Mouse (Mus musculus) spleen, adult 2 months (tissue): ENCODE data around the gene Gm20441. TPM values are rescaled to one million over a fixed set of nuclear protein-coding genes. Genes with fewer than 3 reads are reported as not detected.

Source experiments
- DNase-seq, 2 experiments: peaks; one replicate each; pipeline versions ENCODE4 v3.0.0 to v3.0.0-alpha.2; 2012 to 2021; ENCODE audit warnings: low spot score in 2 of 2, low read depth in 1 of 2
- H3K27ac ChIP-seq: fragments of 200-500 bp; 2 replicates; pipeline ENCODE4 v1.5.1; 2012; ENCODE audit warnings: low read length, inconsistent platforms; ENCODE audit not compliant: insufficient read depth
- H3K27me3 ChIP-seq: fragments of 200-500 bp; 2 replicates; pipeline ENCODE4 v1.6.1; 2012; ENCODE audit warnings: mild to moderate bottlenecking, moderate library complexity, low read length, inconsistent platforms; ENCODE audit not compliant: control insufficient read depth, insufficient read depth
- H3K36me3 ChIP-seq: fragments of 200-500 bp; 2 replicates; pipeline ENCODE4 v1.6.1; 2012; ENCODE audit warnings: mild to moderate bottlenecking, low read length, inconsistent platforms; ENCODE audit not compliant: control insufficient read depth, insufficient read depth
- H3K4me1 ChIP-seq: fragments of 200-500 bp; 2 replicates; pipeline ENCODE4 v1.6.1; 2011; ENCODE audit warnings: inconsistent platforms; ENCODE audit not compliant: control insufficient read depth, insufficient read depth, insufficient read length
- H3K4me3 ChIP-seq: fragments of 200-500 bp; 2 replicates; pipeline ENCODE4 v1.5.1; 2011; ENCODE audit warnings: mild to moderate bottlenecking, inconsistent platforms; ENCODE audit not compliant: insufficient read depth, insufficient read length; ENCODE audit errors: extremely low read depth
- CTCF ChIP-seq: fragments of 200-500 bp; IDR thresholded peaks from 2 replicates; pipeline ENCODE4 v1.5.1; 2011; ENCODE audit warnings: mild to moderate bottlenecking, inconsistent platforms; ENCODE audit not compliant: insufficient read depth, insufficient read length, insufficient replicate concordance; ENCODE audit errors: extremely low read depth
- POLR2A ChIP-seq: fragments of 200-500 bp; IDR thresholded peaks from 2 replicates; pipeline ENCODE4 v1.6.1; 2011; ENCODE audit warnings: low read depth, low read length, inconsistent platforms
- WGBS: fragments of 180-500 bp; shearing (Covaris S2); methylation state at CpG from one replicate; pipeline ENCODE4 v1.1.7; 2018; 5-methylcytosine and 5-hydroxymethylcytosine counted together
- polyA plus RNA-seq: library from polyadenylated mRNA; depleted of rRNA; stranded (reverse); fragments of >200 nt; gene quantifications from 2 replicates; pipeline ENCODE4 v1.2.3, GENCODE M21; 2012

The Gm20441 gene
- polyA plus RNA-seq, 1 experiment: not detected

DNA sequence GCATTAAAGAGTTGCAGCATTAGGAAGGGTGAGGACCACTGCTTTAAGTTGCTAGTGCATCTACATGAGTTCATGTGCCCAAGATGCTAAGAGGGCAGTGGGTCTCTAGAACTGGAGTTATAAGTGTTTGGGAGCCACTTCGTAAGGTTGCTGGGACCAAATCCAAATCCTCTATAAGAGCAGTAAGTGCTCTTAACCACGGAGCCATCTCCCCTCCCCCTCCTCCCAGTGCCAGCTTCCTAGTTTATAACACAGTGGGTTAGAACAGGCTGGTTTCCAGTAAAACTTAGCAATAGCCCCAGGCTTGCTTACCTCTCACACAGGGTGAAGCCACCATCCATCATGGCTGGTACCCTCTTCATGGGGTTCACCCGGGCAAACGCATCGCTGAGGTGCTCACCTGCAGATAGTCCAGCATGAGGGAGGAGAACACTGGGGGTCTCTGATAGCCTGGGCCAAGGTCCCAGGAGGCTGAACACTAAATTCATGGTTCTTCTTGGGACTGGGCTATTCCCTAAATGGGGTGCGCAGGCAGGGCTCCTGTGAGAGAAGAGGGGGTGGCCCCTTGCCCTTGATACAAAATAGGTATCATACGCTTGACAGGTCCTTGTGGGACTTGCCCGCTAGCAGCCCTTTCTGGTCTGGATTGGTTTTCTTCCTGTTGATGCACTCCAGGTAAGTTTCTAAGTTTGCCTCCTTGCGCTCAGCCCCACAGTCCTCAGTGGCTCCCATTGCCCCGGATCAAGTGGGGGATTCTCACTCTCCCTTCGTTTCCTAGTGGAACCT lies 16.2 kb upstream of the Gm20441 start:
- no peaks in the 10 kb centered on the region; the same call in 1 of the 2 replicates for H3K4me1 ChIP-seq
- TF ChIP-seq POLR2A (no peak), CTCF (no peak)
- no peak for DNase-seq
- WGBS: 58% methylated on average over 11 of the region's 11 CpGs
- no peak overlapping the region for H3K27ac ChIP-seq
- H3K4me3 ChIP-seq: no peak overlapping the region
- no peaks in the 10 kb centered on the region for H3K36me3 ChIP-seq
- H3K27me3 ChIP-seq: no peaks in the 10 kb centered on the region; the same call in 1 of the 2 replicates

DNA sequence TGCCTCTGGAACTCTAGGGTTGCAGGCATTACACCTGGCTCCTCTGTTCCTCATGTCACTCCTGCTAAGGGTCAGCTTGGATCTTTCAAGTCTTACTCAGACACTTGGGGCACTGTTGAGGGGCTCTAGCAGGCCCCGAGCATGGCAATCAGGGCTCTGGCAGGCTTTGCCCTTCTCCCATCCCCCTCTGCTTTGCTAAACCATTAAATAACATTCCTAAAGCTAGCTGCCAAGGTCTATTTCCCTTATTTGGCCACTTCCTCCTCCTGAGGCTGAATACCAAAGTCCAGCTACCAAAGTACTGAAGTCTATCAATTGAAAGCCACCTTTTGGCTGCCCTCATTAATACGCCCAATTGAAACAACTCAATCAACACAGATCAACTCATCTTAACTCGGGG lies 14.1 kb upstream of the Gm20441 start:
- Histone ChIP-seq H3K4me3 (no peak overlapping the region), H3K27ac (no peak overlapping the region)

DNA sequence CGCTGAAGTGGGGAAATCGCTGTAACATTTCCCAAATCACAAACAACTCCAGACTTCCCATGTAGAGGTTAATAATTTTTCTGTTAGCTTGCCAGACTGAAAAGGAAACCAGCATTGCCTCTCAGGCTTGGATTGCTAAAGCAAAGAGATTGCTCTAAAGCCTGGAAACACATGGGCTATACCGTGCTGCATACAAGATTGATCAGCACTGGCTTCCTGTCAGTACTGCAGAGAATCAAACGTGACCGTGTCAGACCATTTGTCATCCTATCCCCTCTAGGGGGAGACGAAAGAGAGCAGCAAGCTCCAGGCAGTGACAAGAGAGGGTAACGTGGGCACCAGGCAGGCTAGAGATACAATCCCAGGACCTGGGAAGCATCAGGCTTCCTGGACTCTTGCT lies 10.0 kb upstream of the Gm20441 start:
- WGBS: 15% methylated on average over 7 of the region's 7 CpGs
- TF ChIP-seq CTCF (no peak), POLR2A (no peak)
- Histone ChIP-seq H3K4me1 (no peaks in the 10 kb centered on the region), H3K4me3 (no peak overlapping the region), H3K36me3 (no peaks in the 10 kb centered on the region), H3K27ac (no peak overlapping the region), H3K27me3 (no peaks in the 10 kb centered on the region)
- no peak for DNase-seq

More for the DNA sequence above, 14.1 kb upstream of the Gm20441 start:
- TF ChIP-seq POLR2A (no peak), CTCF (no peak)
- H3K27me3 ChIP-seq: no peaks in the 10 kb centered on the region; the same call in 1 of the 2 replicates
- H3K36me3 ChIP-seq: no peaks in the 10 kb centered on the region
- no peaks in the 10 kb centered on the region; the same call in 1 of the 2 replicates for H3K4me1 ChIP-seq
- 48% methylated on average over 3 of the region's 3 CpGs for WGBS
- no peak for DNase-seq

DNA sequence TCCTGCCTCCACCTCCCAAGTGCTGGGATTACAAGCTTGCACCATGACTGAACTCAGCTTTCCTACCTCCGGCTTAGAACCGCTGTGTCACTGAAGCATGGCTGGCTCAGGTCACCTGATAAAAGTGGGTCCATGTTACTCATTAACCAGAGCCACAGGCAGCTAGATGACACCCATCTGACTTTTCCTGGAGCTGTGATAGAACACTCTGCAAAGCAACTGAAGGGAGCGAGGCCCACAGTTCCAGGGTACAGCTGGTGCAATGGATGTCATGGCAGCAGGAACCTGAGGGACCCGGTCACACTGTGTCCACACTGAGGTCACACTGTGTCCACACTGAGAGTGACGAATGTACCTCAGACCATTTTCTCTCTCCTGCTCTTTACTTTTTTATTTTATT lies 9.1 kb upstream of the Gm20441 start:
- no peak for DNase-seq
- WGBS: 95% methylated on average over 5 of the region's 5 CpGs
- H3K36me3 ChIP-seq: no peaks in the 10 kb centered on the region
- no peak overlapping the region for H3K4me3 ChIP-seq
- TF ChIP-seq POLR2A (no peak), CTCF (no peak)
- no peaks in the 10 kb centered on the region for H3K27me3 ChIP-seq
- no peak overlapping the region for H3K27ac ChIP-seq
- H3K4me1 ChIP-seq: no peaks in the 10 kb centered on the region

DNA sequence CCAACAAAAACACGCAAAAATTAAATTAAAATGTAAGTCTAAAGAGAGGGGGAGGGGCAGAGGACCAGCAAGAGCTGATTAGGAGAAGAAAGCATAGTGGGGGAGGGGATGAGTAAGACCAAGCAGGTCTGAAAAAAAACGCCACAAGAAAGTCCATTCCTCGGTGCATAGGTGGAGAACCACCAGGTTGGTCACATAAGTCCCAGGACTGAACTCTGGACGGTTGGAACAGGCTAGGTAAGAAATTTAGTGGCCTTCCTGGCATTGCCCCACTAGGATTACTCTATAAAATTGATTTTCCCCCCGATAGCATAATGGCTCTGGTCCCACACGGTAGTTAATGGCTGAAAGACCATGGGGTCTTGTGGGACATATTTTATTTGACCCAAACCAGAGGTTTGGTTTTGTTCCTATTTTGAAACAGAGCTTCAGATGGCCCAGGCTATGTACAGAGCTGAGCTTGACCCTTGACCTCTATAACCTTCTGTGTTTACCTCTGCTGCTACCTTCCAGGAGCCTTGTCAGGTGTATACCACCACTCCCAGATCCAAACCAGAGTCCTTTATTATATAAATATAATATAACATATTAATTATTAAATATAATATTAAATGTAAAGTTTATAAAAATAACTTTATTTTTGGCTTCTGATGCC lies 8.5 kb upstream of the Gm20441 start:
- TF ChIP-seq POLR2A: no peak
- TF ChIP-seq CTCF: no peak
- H3K27me3 ChIP-seq: no peaks in the 10 kb centered on the region
- WGBS: 85% methylated on average over 6 of the region's 6 CpGs
- H3K36me3 ChIP-seq: no peaks in the 10 kb centered on the region
- H3K27ac ChIP-seq: no peak overlapping the region
- no peaks in the 10 kb centered on the region for H3K4me1 ChIP-seq
- H3K4me3 ChIP-seq: no peak overlapping the region
- no peak for DNase-seq

- Histone ChIP-seq H3K27ac (no peak overlapping the region), H3K27me3 (no peaks in the 10 kb centered on the region), H3K4me1 (no peaks in the 10 kb centered on the region), H3K36me3 (no peaks in the 10 kb centered on the region), H3K4me3 (no peak overlapping the region)
- TF ChIP-seq CTCF (no peak), POLR2A (no peak)
- DNase-seq: no peak
- WGBS: 91% methylated on average over 8 of the region's 8 CpGs
These were observed 7.5 kb upstream of the Gm20441 start for GRCm38 (mm10) chr10:75788277-75788676.

- Histone ChIP-seq H3K27me3 (no peaks in the 10 kb centered on the region), H3K4me3 (no peak overlapping the region), H3K27ac (no peak overlapping the region), H3K36me3 (no peaks in the 10 kb centered on the region), H3K4me1 (no peaks in the 10 kb centered on the region; the same call in 1 of the 2 replicates)
- WGBS: 62% methylated on average over 1 of the region's 1 CpGs
- TF ChIP-seq CTCF (no peak), POLR2A (no peak)
- no peak for DNase-seq
These were observed 4.7 kb upstream of the Gm20441 start for GRCm38 (mm10) chr10:75785442-75785841.
